Mouse (Mus musculus): ENCODE data around the gene AC124502.3.

Gene AC124502.3

GRCm38 (mm10) chr19:5056251-5056650, 17.6 kb downstream of the AC124502.3 start:
- no peak for ATAC-seq (ENCODE audit: insufficient number of reproducible peaks, low FRiP score, low TSS enrichment)

GRCm38 (mm10) chr19:5057876-5058775, 19.4 kb downstream of the AC124502.3 start:
- no peak for ATAC-seq (ENCODE audit: insufficient number of reproducible peaks, low FRiP score, low TSS enrichment)

- ATAC-seq (ENCODE audit: insufficient number of reproducible peaks, low FRiP score, low TSS enrichment): no peak
Observed at GRCm38 (mm10) chr19:5058801-5059771, 20.4 kb downstream of the AC124502.3 start.

DNA sequence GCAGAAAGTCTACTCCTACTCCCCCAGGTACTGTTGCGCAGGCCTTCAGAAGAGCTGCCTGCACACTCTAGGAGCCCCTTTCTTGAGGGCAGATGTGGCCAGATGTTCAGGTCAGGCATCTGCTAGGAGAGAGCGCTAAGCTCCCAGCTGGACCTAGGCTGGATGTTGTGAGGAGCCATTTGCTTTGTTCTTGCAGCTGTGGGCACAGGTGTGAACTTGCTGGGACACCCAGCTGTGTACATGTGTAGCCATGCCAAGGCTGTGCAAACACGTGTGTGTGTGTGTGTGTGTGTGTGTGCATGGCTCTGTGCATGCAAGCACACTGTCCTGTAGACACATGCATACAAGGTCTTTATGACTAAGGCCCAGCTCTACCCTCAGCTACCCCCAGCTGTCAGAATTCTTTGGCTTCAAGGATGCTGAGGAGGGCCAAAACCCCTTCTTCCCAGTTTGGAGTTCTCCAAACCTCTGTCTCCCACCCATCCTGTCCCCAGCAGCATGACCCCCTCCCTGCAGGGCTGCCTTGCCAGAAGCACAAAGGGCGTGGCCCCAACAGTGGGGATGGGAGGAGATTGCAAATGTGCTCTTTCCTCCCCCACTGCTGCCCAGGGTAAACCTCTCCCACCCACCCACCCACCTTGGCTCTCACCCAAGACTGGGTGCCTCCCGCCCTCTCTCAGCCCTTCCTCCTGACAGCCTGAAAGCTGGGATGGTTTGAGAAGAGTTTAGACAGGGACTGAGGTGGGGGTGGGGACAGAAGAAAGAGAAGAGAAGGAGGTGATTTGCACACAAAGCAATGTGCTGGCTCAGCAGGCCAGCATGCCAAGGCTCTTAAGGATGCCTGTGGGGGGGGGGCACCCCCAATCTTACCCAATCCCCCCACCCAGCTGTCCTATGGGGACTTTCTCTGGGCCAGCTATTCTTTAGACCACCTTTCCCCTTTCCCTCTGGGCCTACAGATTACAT, 22.0 kb downstream of the AC124502.3 start:
- ATAC-seq (ENCODE audit: insufficient number of reproducible peaks, low FRiP score, low TSS enrichment): no peak

DNA sequence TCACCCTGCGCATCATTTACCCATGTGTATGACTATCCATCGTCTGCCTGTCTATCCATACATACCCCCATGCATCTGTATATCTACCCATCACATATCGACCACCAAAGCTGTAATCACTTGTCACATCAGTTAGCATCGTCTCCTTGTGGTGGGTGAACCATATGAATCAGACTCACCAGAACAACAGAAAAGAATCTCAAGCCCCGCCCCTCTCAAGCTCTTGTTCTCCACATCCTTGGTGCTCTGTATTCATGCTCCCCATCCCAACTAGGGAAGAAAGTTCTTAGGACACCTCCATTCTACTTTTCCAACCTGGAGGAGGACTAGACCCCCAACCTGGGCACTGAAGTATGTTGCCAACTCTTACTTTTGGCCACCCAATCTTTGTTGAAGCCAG, 23.4 kb downstream of the AC124502.3 start:
- ATAC-seq (ENCODE audit: insufficient number of reproducible peaks, low FRiP score, low TSS enrichment): no peak

- ATAC-seq (ENCODE audit: insufficient number of reproducible peaks, low FRiP score, low TSS enrichment): no peak
Observed at GRCm38 (mm10) chr19:5062446-5062845, 23.8 kb downstream of the AC124502.3 start.

GRCm38 (mm10) chr19:5065104-5065503, 26.4 kb downstream of the AC124502.3 start:
- no peak for ATAC-seq (ENCODE audit: insufficient number of reproducible peaks, low FRiP score, low TSS enrichment)

DNA sequence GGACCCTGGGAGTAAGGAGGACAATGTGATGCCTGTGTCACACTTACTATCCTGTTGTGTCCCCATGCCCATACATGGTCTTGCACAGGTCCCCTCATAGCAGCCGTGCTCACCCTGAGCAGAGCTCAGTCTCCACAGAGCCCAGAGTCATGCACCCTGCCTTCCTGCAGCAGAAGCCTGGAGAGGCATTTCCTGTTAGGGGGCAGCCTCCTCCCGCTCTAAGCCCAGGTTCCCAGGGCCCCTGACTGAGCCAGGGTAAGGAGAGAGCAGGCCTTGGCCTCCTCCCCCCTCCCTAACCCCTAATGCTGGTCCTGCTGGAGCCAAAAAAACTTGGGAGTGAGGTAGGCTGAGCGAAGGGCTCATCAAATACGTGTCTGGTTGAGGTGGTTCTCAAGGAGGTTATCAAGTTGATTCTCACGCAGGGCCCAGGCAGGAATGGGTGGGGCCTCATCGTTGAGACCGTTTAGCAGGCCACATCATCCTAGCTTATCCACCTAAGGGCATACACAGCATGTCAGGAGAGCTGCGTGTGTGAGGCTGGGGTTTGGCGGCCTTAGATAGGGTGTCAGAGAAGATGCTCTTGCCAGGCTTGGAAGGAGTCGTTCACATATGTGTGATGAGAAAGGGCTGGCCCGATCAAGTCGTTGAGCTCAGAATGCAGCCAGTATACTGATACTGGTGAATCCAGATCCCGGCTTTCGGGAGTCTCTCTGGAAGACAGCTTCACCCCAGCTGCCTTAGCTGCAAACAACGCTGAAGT, 28.5 kb downstream of the AC124502.3 start:
- ATAC-seq (ENCODE audit: insufficient number of reproducible peaks, low FRiP score, low TSS enrichment): no peak

DNA sequence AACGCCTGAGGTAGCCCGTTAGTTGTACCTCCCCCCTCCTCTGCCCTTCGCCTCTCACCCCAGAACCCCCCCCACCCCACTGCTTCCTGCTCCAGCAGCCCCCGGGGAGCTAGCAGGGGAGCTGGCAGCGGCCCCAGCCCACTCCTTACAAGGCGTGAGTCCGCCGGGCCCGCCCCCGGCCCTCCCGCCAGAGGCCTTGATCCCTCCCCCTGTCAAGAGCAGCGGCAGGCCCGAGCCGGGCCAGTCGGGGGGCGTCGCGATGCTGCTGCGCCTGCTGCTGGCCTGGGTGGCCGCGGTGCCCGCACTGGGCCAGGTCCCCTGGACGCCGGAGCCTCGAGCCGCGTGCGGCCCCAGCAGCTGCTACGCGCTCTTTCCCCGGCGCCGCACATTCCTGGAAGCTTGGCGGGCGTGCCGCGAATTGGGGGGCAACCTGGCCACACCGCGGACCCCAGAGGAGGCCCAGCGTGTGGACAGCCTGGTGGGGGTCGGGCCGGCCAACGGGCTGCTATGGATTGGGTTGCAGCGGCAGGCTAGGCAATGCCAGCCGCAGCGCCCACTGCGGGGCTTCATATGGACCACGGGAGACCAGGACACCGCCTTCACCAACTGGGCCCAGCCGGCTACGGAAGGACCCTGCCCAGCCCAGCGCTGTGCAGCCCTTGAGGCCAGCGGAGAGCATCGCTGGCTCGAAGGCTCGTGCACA, 29.3 kb downstream of the AC124502.3 start, which contains the start of gene Cd248:
Gene Cd248 (plus strand): TSS at position 212 of the 703 bp plus-strand sequence.
- no peak for ATAC-seq (ENCODE audit: insufficient number of reproducible peaks, low FRiP score, low TSS enrichment)

- no peak for ATAC-seq (ENCODE audit: insufficient number of reproducible peaks, low FRiP score, low TSS enrichment)
Observed at GRCm38 (mm10) chr19:5068570-5069234, 30.0 kb downstream of the AC124502.3 start.

GRCm38 (mm10) chr19:5069486-5069885, 30.8 kb downstream of the AC124502.3 start:
- no peak for ATAC-seq (ENCODE audit: insufficient number of reproducible peaks, low FRiP score, low TSS enrichment)

DNA sequence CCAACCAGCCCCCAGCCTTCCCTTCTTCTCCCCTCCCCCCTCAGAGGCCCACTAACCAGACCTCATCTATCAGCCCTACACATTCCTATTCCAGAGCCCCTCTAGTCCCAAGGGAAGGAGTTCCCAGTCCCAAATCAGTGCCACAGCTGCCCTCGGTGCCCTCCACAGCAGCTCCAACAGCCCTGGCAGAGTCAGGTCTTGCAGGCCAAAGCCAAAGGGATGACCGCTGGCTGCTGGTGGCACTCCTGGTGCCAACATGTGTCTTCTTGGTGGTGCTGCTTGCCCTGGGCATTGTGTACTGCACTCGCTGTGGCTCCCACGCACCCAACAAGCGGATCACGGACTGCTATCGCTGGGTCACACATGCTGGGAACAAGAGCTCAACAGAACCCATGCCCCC, 31.3 kb downstream of the AC124502.3 start:
- ATAC-seq (ENCODE audit: insufficient number of reproducible peaks, low FRiP score, low TSS enrichment): no peak

- no peak for ATAC-seq (ENCODE audit: insufficient number of reproducible peaks, low FRiP score, low TSS enrichment)
Observed at GRCm38 (mm10) chr19:5071077-5071476, 32.4 kb downstream of the AC124502.3 start.

- ATAC-seq (ENCODE audit: insufficient number of reproducible peaks, low FRiP score, low TSS enrichment): no peak
Observed at GRCm38 (mm10) chr19:5071545-5072369, 33.1 kb downstream of the AC124502.3 start.

DNA sequence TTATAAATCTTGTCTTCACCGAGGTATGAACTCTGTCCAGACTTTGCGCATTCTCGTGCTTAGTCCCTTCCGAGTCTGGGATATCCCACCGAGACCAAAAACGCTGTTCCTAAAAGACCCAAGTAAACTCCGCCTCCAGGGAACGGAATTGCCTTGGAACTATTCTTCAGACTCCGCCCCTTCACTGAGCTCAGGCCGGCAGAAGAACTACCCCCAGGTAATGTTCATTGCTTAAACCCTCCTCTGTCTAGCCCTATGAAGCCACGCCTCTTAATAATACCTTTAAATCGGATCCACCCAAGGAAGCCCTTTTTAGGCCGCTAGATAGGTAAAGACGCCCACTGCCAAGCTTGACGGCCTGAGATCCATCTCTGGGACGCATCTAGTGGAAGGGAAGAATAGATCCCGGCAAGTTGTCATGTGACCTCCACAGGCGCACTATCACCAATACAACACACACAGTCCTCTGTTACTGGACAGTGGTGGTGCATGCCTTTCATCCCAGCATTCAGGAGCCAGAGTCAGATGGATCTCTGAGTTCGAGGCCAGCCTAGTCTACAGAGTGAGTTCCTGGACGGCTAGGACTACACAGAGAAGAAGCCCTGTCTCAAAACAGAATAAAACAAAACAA, 33.8 kb downstream of the AC124502.3 start:
- ATAC-seq (ENCODE audit: insufficient number of reproducible peaks, low FRiP score, low TSS enrichment): no peak

GRCm38 (mm10) chr19:5073028-5073427, 34.3 kb downstream of the AC124502.3 start:
- ATAC-seq (ENCODE audit: insufficient number of reproducible peaks, low FRiP score, low TSS enrichment): no peak; the same call in 1 of the 2 replicates

DNA sequence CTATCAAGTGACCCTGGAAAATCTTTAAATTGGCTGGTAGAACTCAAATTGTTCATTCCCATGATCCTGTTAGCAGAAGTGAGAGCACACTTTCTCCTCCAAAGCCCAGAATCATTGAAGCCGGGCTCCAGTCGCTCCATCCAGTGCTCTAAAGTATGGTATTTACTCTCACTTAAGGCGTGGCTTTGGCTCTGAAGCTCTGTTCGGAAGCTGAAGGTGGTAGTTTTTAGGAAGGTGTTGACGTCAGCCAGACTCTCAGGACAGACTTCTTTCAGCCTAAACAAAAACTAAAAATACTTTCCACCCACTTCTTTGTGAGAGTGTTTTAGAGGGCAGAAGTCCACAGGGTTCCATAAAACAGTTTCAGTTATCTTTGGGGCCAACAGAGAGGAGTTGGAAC, 34.8 kb downstream of the AC124502.3 start:
- ATAC-seq (ENCODE audit: insufficient number of reproducible peaks, low FRiP score, low TSS enrichment): no peak
